Comparison of ENCODE assay signal across 22 mouse cellular contexts in genomic region chr8:57191153-57191552, GRCm38 (mm10).
DNase-seq lines count a peak whose midpoint lies in the region; ATAC-seq and TF ChIP-seq lines count a peak whose summit lies in the region.
"Had no signal": no experiment of that assay in that cellular context is flagged by ENCODE, and none has a peak within 500 bp of the region (broad histone marks: within the 10 kb centered on the region; RNA-seq: fewer than 3 reads in every experiment).

No protein-coding gene starts in this region.

- 28% methylated on average over 2 of the region's 2 CpGs for WGBS in heart, embryonic 13.5 days
- 37% methylated on average over 2 of the region's 2 CpGs for WGBS in heart, postnatal 0 days

- peak; percentile 30 for DNase-seq in adrenal gland, adult 2 months
- DNase-seq in adrenal gland, postnatal 4 days (ENCODE audit: low spot score in 2 of 2) = no peak
- no peak for DNase-seq in heart, postnatal 4 days
- DNase-seq in heart, postnatal 0 days (ENCODE audit: low spot score) = peak; percentile 76
- no peak for DNase-seq in heart, postnatal 10 days
- no peak for DNase-seq in thymus, postnatal 0 days (ENCODE audit: low spot score)
- DNase-seq: B cell, adult 2 months; cerebellum, adult 11-12 months; cerebellum, adult 9-10 months; cerebellum, postnatal 25 days; gastrocnemius, postnatal 36 days; heart, adult 11 months; kidney, adult 11 months; kidney, adult 9 months had no signal

- no peak overlapping the region for H3K4me3 ChIP-seq in heart, embryonic 13.5 days
- no peak overlapping the region for H3K4me3 ChIP-seq in heart, postnatal 0 days (ENCODE audit: low read depth, low read length)
- H3K4me3 ChIP-seq: embryonic facial prominence, embryonic 12.5 days; forebrain, embryonic 15.5 days; hindbrain, embryonic 13.5 days had no signal

- TF ChIP-seq EP300 in heart, postnatal 0 days (IDR thresholded peaks at IDR 0.05; ENCODE audit: low read depth) = peak; percentile 57; the same call in 1 of the 2 replicates

- TF ChIP-seq CTCF in heart, postnatal 0 days (IDR thresholded peaks at IDR 0.05; ENCODE audit: low read depth) = no peak

- no peak for ATAC-seq in heart, embryonic 13.5 days (ENCODE audit: extremely low read depth, insufficient number of reproducible peaks, low FRiP score, low TSS enrichment)
- ATAC-seq in heart, postnatal 0 days (ENCODE audit: insufficient read depth, low read depth) = peak; percentile 87
- ATAC-seq: activated CD4-positive, CD25-positive, alpha-beta regulatory T cell, adult 4 months; CD4-positive, CD25-positive, alpha-beta regulatory T cell, adult 4 months; forebrain, embryonic 15.5 days; hindbrain, postnatal 0 days had no signal

- peak overlapping the region; percentile 4; the same call in 1 of the 2 replicates for H3K4me2 ChIP-seq in heart, embryonic 13.5 days
- H3K4me2 ChIP-seq in heart, postnatal 0 days (ENCODE audit: low read depth, low read length) = no peak overlapping the region
- H3K4me2 ChIP-seq: embryonic facial prominence, embryonic 12.5 days; forebrain, embryonic 15.5 days; hindbrain, embryonic 13.5 days had no signal

- H3K4me1 ChIP-seq in heart, embryonic 13.5 days = peaks cover 8% of the 10 kb centered on the region; the same call in 1 of the 2 replicates
- no peaks in the 10 kb centered on the region for H3K4me1 ChIP-seq in heart, postnatal 0 days (ENCODE audit: control insufficient read depth, insufficient read depth)
- H3K4me1 ChIP-seq: embryonic facial prominence, embryonic 12.5 days; forebrain, embryonic 15.5 days; hindbrain, embryonic 13.5 days had no signal

- peak overlapping the region; percentile 67 for H3K27ac ChIP-seq in heart, embryonic 13.5 days (replicated peaks)
- H3K27ac ChIP-seq in heart, postnatal 0 days (ENCODE audit: low read depth) = peak overlapping the region; percentile 71
- H3K27ac ChIP-seq: embryonic facial prominence, embryonic 12.5 days; forebrain, embryonic 15.5 days; hindbrain, embryonic 13.5 days; hindbrain, postnatal 0 days had no signal

- no peak overlapping the region for H3K9ac ChIP-seq in heart, embryonic 13.5 days
- no peak overlapping the region for H3K9ac ChIP-seq in heart, postnatal 0 days (replicated peaks; ENCODE audit: low read depth, low read length)
- H3K9ac ChIP-seq: embryonic facial prominence, embryonic 12.5 days; forebrain, embryonic 15.5 days; hindbrain, embryonic 13.5 days had no signal

- H3K36me3 ChIP-seq in heart, embryonic 13.5 days = no peaks in the 10 kb centered on the region
- no peaks in the 10 kb centered on the region for H3K36me3 ChIP-seq in heart, postnatal 0 days (replicated peaks; ENCODE audit: control insufficient read depth, insufficient read depth, low read length)
- H3K36me3 ChIP-seq: embryonic facial prominence, embryonic 12.5 days; forebrain, embryonic 15.5 days; G1E; hindbrain, embryonic 13.5 days had no signal

- H3K27me3 ChIP-seq in heart, embryonic 13.5 days (replicated peaks) = no peaks in the 10 kb centered on the region
- no peaks in the 10 kb centered on the region for H3K27me3 ChIP-seq in heart, postnatal 0 days (ENCODE audit: control insufficient read depth, insufficient read depth, low read length)
- H3K27me3 ChIP-seq: embryonic facial prominence, embryonic 12.5 days; forebrain, embryonic 15.5 days; hindbrain, embryonic 13.5 days had no signal

- intact Hi-C loops in heart, postnatal 10 days (cut with DNase I) = no loop called here

- H3K9me3 ChIP-seq in heart, embryonic 13.5 days = no peaks in the 10 kb centered on the region
- no peaks in the 10 kb centered on the region for H3K9me3 ChIP-seq in heart, postnatal 0 days (replicated peaks; ENCODE audit: control insufficient read depth, low read length)
- H3K9me3 ChIP-seq: embryonic facial prominence, embryonic 12.5 days; forebrain, embryonic 15.5 days; G1E; hindbrain, embryonic 13.5 days had no signal

Comparison
In these comparisons a context has a peak if more than half of its experiments do, and no peak if none do; other contexts are left out.
1. DNase-seq: peak in adrenal gland, adult 2 months (single experiment) and heart, postnatal 0 days (single experiment); none in adrenal gland, postnatal 4 days (0 of 2), heart, postnatal 4 days (single experiment), heart, postnatal 10 days (0 of 2) and thymus, postnatal 0 days (single experiment).